Mouse (Mus musculus) liver, embryonic 14.5 days (tissue): ENCODE measurements around the gene Cidec.

Experiments
- CTCF ChIP-seq: IDR thresholded peaks from 2 replicates; pipeline ENCODE4 v1.5.1; 2016; ENCODE audit warnings: antibody characterized with exemption, low read depth, control low read depth
- EP300 ChIP-seq: IDR thresholded peaks from 2 replicates; pipeline ENCODE4 v1.6.1; 2016; ENCODE audit warnings: antibody characterized with exemption, low read depth

GRCm38 (mm10) chr6:113430846-113431245, 4.7 kb downstream of the Cidec start:
- TF ChIP-seq CTCF (no peak), EP300 (no peak)
